Mouse (Mus musculus) kidney, embryonic 14.5 days (tissue): ENCODE results near the gene 6030408B16Rik. TPM values are rescaled to one million over a fixed set of nuclear protein-coding genes. Genes with fewer than 3 reads are reported as not detected.
"Not testable (repeated sequence)": the region's sequence is repeated elsewhere in the genome, so short reads cannot be mapped to it uniquely, and the experiment has no call there.

Experiments used
- ATAC-seq: fragments of 200-750 bp; cut with Nextera tagmentation; 2 replicates; pipeline ENCODE4 v1.8.0; 2017; ENCODE audit warnings: moderate number of reproducible peaks, mild to moderate bottlenecking, moderate TSS enrichment, moderate library complexity; ENCODE audit not compliant: low FRiP score, low TSS enrichment
- H3K27ac ChIP-seq: fragments of 300-500 bp; sonication (generic); 2 replicates; pipeline ENCODE4 v1.5.1; 2014; ENCODE audit warnings: low read depth, mild to moderate bottlenecking, low read length, moderate library complexity, mixed read lengths
- H3K27me3 ChIP-seq: fragments of 300-500 bp; sonication (generic); 2 replicates; pipeline ENCODE4 v1.6.1; 2014; ENCODE audit warnings: mild to moderate bottlenecking, low read length; ENCODE audit not compliant: control insufficient read depth, insufficient read depth
- H3K36me3 ChIP-seq: fragments of 300-500 bp; sonication (generic); 2 replicates; pipeline ENCODE4 v1.6.1; 2014; ENCODE audit warnings: low read length, mixed read lengths; ENCODE audit not compliant: control insufficient read depth, insufficient read depth
- H3K4me1 ChIP-seq: fragments of 300-500 bp; sonication (generic); 2 replicates; pipeline ENCODE4 v1.6.1; 2014; ENCODE audit warnings: low read length, mixed read lengths; ENCODE audit not compliant: control insufficient read depth, insufficient read depth
- H3K4me2 ChIP-seq: fragments of 300-500 bp; sonication (generic); replicated peaks from 2 replicates; pipeline ENCODE4 v1.6.1; 2014; ENCODE audit warnings: low read depth, mild to moderate bottlenecking, low read length
- H3K4me3 ChIP-seq: fragments of 300-500 bp; sonication (generic); 2 replicates; pipeline ENCODE4 v1.5.1; 2014; ENCODE audit warnings: mild to moderate bottlenecking, low read length
- H3K9ac ChIP-seq: fragments of 300-500 bp; sonication (generic); 2 replicates; pipeline ENCODE4 v1.6.1; 2014; ENCODE audit warnings: low read depth, mild to moderate bottlenecking, low read length, moderate library complexity
- H3K9me3 ChIP-seq: fragments of 300-500 bp; sonication (generic); 2 replicates; pipeline ENCODE4 v1.6.1; 2016; ENCODE audit warnings: low read length; ENCODE audit not compliant: control insufficient read depth
- WGBS: fragments of 180-500 bp; shearing (Covaris S2); extraction: QIAGEN DNeasy Blood & Tissue Kit; methylation state at CpG from one replicate; pipeline ENCODE4 v1.1.7; 2014; 5-methylcytosine and 5-hydroxymethylcytosine counted together
- polyA plus RNA-seq: library from polyadenylated mRNA; unstranded; fragments of >200 nt; fragmentation: Nextera tagmentation; extraction: Ambion mirVana; gene quantifications from 2 replicates; pipeline ENCODE4 v1.2.1, GENCODE M21; 2014

6030408B16Rik gene
- polyA plus RNA-seq, 1 experiment from 2014 or later = 25.8 TPM

DNA sequence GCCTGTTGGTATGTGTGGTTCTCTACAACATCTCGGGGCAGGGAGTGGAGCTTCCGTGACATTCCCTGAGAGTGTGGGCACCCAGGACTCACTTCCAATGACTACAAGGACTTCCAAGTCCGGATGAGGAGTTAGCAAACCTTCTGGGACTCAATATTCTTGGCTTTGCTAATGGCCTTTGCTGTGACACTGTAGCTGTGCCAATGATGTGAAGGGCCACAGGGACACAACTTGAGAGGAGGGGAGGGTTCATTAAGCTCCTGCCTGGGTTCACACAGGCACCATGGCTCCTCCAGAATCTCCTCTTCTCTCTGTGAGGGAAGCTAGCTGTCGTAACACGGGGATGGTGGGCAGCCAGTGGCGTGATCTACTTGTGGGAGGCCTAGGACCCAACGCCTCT lies 29.6 kb downstream of the 6030408B16Rik start:
- no peaks in the 10 kb centered on the region for H3K36me3 ChIP-seq
- H3K27me3 ChIP-seq = no peaks in the 10 kb centered on the region
- no peaks in the 10 kb centered on the region for H3K9me3 ChIP-seq
- no peak overlapping the region for H3K4me2 ChIP-seq
- H3K4me1 ChIP-seq = peaks cover 11% of the 10 kb centered on the region
- WGBS = 93% methylated on average over 7 of the region's 7 CpGs
- no peak overlapping the region for H3K4me3 ChIP-seq
- no peak overlapping the region for H3K9ac ChIP-seq
- ATAC-seq = no peak
- no peak overlapping the region for H3K27ac ChIP-seq

GRCm38 (mm10) chr15:101323511-101323910 lies 30.5 kb downstream of the 6030408B16Rik start:
- ATAC-seq = no peak
- WGBS = 95% methylated on average over 5 of the region's 5 CpGs

GRCm38 (mm10) chr15:101324409-101324808 lies 31.4 kb downstream of the 6030408B16Rik start:
- not testable (repeated sequence) for H3K4me2 ChIP-seq, H3K4me1 ChIP-seq, H3K27ac ChIP-seq, H3K36me3 ChIP-seq, ATAC-seq, H3K4me3 ChIP-seq, H3K27me3 ChIP-seq, H3K9me3 ChIP-seq, H3K9ac ChIP-seq

More at GRCm38 (mm10) chr15:101323511-101323910, 30.5 kb downstream of the 6030408B16Rik start:
- Histone ChIP-seq H3K36me3 (no peaks in the 10 kb centered on the region), H3K9ac (no peak overlapping the region), H3K4me1 (peaks cover 9% of the 10 kb centered on the region), H3K27ac (no peak overlapping the region), H3K4me3 (no peak overlapping the region), H3K27me3 (no peaks in the 10 kb centered on the region), H3K9me3 (no peaks in the 10 kb centered on the region), H3K4me2 (no peak overlapping the region)

DNA sequence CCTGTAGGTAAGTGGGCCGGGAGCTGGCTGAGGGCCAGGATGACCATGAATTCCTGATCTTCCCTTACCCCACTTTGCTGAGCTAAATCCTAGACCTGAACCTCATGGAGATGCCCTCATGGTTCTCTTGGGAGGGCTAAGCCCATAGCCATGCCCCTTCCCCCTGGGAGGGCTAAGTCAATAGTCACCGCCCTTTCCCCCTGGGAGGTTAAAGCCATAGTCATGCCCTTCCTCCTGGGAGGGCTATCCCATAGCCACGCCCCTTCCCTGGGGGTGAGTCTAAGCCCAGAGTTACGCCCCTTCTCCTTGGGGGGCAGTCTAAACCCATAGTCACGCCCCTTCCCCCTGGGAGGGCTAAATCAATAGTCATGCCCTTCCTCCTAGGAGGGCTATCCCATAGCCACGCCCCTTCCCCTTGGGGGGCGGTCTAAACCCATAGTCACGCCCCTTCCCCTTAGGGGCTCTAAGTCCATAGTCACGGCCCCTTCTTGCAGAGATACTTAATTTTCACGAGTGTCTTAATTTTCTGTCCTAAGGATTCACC lies 33.1 kb downstream of the 6030408B16Rik start:
- 43% methylated on average over 10 of the region's 10 CpGs for WGBS
- Histone ChIP-seq H3K9me3 (no peaks in the 10 kb centered on the region), H3K27ac (no peak overlapping the region)

GRCm38 (mm10) chr15:101327282-101327681 lies 34.3 kb downstream of the 6030408B16Rik start:
- WGBS = 6% methylated on average over 6 of the region's 6 CpGs
- no peak overlapping the region for H3K27ac ChIP-seq
- 0 out of 2 replicates have a peak, but pooled peaks have one; percentile 17 for ATAC-seq
- no peak overlapping the region for H3K4me3 ChIP-seq
- H3K4me2 ChIP-seq = no peak overlapping the region
- H3K4me1 ChIP-seq = no peaks in the 10 kb centered on the region
- H3K9ac ChIP-seq = no peak overlapping the region
- no peaks in the 10 kb centered on the region for H3K27me3 ChIP-seq
- H3K9me3 ChIP-seq = no peaks in the 10 kb centered on the region
- no peaks in the 10 kb centered on the region for H3K36me3 ChIP-seq

More for the DNA sequence above, 33.1 kb downstream of the 6030408B16Rik start:
- no peak for ATAC-seq
- H3K4me2 ChIP-seq = no peak overlapping the region
- no peaks in the 10 kb centered on the region for H3K27me3 ChIP-seq
- no peak overlapping the region for H3K9ac ChIP-seq
- no peak overlapping the region for H3K4me3 ChIP-seq
- H3K36me3 ChIP-seq = no peaks in the 10 kb centered on the region
- H3K4me1 ChIP-seq = no peaks in the 10 kb centered on the region; the same call in none of the 2 replicates

GRCm38 (mm10) chr15:101328876-101329563 lies 36.0 kb downstream of the 6030408B16Rik start:
- H3K4me3 ChIP-seq = no peak overlapping the region
- H3K9me3 ChIP-seq = no peaks in the 10 kb centered on the region
- ATAC-seq = no peak
- no peak overlapping the region for H3K4me2 ChIP-seq
- no peak overlapping the region for H3K9ac ChIP-seq
- H3K27me3 ChIP-seq = no peaks in the 10 kb centered on the region
- no peaks in the 10 kb centered on the region for H3K36me3 ChIP-seq
- peak overlapping the region; percentile 37; the same call in 1 of the 2 replicates for H3K27ac ChIP-seq
- WGBS = 60% methylated on average over 3 of the region's 3 CpGs
- H3K4me1 ChIP-seq = no peaks in the 10 kb centered on the region

- ATAC-seq = no peak
- 69% methylated on average over 3 of the region's 3 CpGs for WGBS
- Histone ChIP-seq H3K27ac (no peak overlapping the region), H3K9me3 (no peaks in the 10 kb centered on the region), H3K27me3 (no peaks in the 10 kb centered on the region), H3K4me2 (no peak overlapping the region), H3K4me1 (no peaks in the 10 kb centered on the region), H3K36me3 (no peaks in the 10 kb centered on the region), H3K4me3 (no peak overlapping the region), H3K9ac (no peak overlapping the region)
Observed at GRCm38 (mm10) chr15:101329564-101329892, 36.5 kb downstream of the 6030408B16Rik start.

DNA sequence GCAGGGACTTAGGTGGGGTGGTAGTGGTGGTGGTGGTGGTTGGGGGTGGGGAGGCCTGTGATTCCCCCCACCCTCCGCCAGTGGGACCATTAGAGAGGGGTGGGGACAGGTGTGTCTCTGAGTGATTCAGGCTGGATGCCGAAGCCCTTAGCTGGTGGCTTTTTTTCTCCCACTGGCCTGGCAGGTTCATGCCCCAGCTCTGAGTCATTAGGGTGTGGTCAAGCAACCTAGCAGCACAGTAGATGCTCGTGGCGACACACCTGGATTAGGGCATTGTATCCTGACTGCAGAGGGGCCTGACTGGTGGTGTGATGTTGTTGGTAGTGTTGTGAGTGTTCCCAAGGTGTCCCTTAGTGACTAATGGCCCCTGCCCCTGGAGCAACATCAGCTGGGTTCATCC lies 38.1 kb downstream of the 6030408B16Rik start:
- H3K4me3 ChIP-seq = no peak overlapping the region
- H3K9ac ChIP-seq = no peak overlapping the region
- no peaks in the 10 kb centered on the region for H3K4me1 ChIP-seq
- ATAC-seq = no peak
- no peak overlapping the region for H3K27ac ChIP-seq
- no peaks in the 10 kb centered on the region for H3K27me3 ChIP-seq
- no peaks in the 10 kb centered on the region for H3K9me3 ChIP-seq
- no peak overlapping the region for H3K4me2 ChIP-seq
- no peaks in the 10 kb centered on the region for H3K36me3 ChIP-seq
- WGBS = 73% methylated on average over 4 of the region's 4 CpGs

DNA sequence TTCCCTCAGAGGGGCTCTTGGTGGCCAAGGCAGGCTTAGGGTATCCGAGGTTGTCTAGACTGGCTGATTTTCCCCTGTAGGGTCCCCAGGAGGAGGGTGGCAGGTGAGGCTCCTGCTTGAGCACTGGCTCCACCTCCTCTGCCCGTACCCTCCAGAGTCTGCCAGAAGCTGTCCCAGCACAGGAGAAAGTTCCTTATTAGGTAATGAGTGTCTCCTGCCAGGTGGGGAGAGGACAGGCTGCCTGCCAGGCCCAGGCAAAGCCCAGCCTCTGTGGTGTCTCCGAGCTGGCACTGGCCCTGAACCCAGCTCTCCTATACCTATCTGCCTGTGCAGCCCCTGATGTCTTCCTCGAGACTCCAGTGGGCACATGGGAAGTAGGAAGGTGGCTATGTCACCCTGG lies 39.4 kb downstream of the 6030408B16Rik start:
- ATAC-seq = no peak
- H3K4me3 ChIP-seq = no peak overlapping the region
- H3K4me1 ChIP-seq = no peaks in the 10 kb centered on the region
- H3K9ac ChIP-seq = no peak overlapping the region
- 66% methylated on average over 4 of the region's 4 CpGs for WGBS
- H3K36me3 ChIP-seq = no peaks in the 10 kb centered on the region
- H3K27me3 ChIP-seq = no peaks in the 10 kb centered on the region
- H3K9me3 ChIP-seq = no peaks in the 10 kb centered on the region
- H3K27ac ChIP-seq = no peak overlapping the region
- H3K4me2 ChIP-seq = no peak overlapping the region
